Mouse (Mus musculus): ENCODE results near the gene Fhl2. TPM values are rescaled to one million over a fixed set of nuclear protein-coding genes. Genes with fewer than 3 reads are reported as not detected.

The Fhl2 gene
- total and polyA plus RNA-seq, 2 experiments, result 0.28 to 0.39 TPM

- Histone ChIP-seq H3K36me3 (ENCODE audit: control insufficient read depth, insufficient read depth, low read length) (no peaks in the 10 kb centered on the region), H3K9ac (ENCODE audit: low read depth, low read length) (no peak overlapping the region), H3K79me2 (ENCODE audit: control insufficient read depth, insufficient read depth, low read length) (no peaks in the 10 kb centered on the region), H3K27me3 (ENCODE audit: control insufficient read depth, insufficient read depth, low read length) (peaks cover 6% of the 10 kb centered on the region), H3K4me1 (ENCODE audit: control insufficient read depth, insufficient read depth, low read length) (no peaks in the 10 kb centered on the region), H3K4me3 (ENCODE audit: insufficient read depth, low read depth, low read length) (no peak overlapping the region), H3K27ac (replicated peaks; ENCODE audit: insufficient read depth, low read depth, low read length) (no peak overlapping the region)
- no peak for DNase-seq (ENCODE audit: extremely low read depth, low read depth, low spot score)
- TF ChIP-seq POLR2A (IDR thresholded peaks at IDR 0.05; ENCODE audit: extremely low read depth, insufficient read depth, low read length) (no peak), CTCF (IDR thresholded peaks at IDR 0.05; ENCODE audit: low read depth, low read length) (no peak)
- 57% methylated on average over 4 of the region's 4 CpGs for WGBS
Observed at GRCm38 (mm10) chr1:43159429-43159828, 37.4 kb downstream of the Fhl2 start.

DNA sequence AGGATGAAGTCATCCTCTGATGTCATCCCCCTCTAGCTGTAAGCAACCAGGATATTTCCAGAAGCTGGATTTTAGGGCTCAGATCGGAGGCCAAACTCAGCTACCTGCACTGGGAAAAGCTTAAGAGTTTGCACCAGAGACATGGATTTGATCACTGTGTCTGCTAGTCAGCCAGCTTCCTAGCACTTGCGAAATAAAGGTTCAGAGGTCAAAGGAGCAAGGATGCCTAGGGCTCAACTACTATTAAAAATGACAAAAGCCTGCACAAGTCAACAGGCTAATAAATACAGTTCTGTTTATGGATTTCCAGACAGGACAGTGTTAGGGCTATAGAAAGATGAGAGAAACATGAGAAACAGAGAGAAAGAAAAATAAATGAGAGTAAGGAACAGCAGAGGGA, 38.9 kb downstream of the Fhl2 start:
- Histone ChIP-seq H3K4me1 (ENCODE audit: control insufficient read depth, insufficient read depth, low read length) (no peaks in the 10 kb centered on the region), H3K4me3 (ENCODE audit: insufficient read depth, low read depth, low read length) (no peak overlapping the region), H3K27me3 (ENCODE audit: control insufficient read depth, insufficient read depth, low read length) (no peaks in the 10 kb centered on the region), H3K27ac (replicated peaks; ENCODE audit: insufficient read depth, low read depth, low read length) (no peak overlapping the region), H3K9ac (ENCODE audit: low read depth, low read length) (no peak overlapping the region), H3K79me2 (ENCODE audit: control insufficient read depth, insufficient read depth, low read length) (no peaks in the 10 kb centered on the region), H3K36me3 (ENCODE audit: control insufficient read depth, insufficient read depth, low read length) (no peaks in the 10 kb centered on the region)
- no peak for TF ChIP-seq CTCF (IDR thresholded peaks at IDR 0.05; ENCODE audit: low read depth, low read length)
- no peak for TF ChIP-seq POLR2A (IDR thresholded peaks at IDR 0.05; ENCODE audit: extremely low read depth, insufficient read depth, low read length)
- 53% methylated on average over 2 of the region's 2 CpGs for WGBS
- DNase-seq (ENCODE audit: extremely low read depth, low read depth, low spot score), result peak; percentile 51

- WGBS, result 54% methylated on average over 2 of the region's 2 CpGs
- Histone ChIP-seq H3K4me1 (ENCODE audit: control insufficient read depth, insufficient read depth, low read length) (no peaks in the 10 kb centered on the region), H3K27me3 (ENCODE audit: control insufficient read depth, insufficient read depth, low read length) (no peaks in the 10 kb centered on the region), H3K27ac (replicated peaks; ENCODE audit: insufficient read depth, low read depth, low read length) (no peak overlapping the region), H3K36me3 (ENCODE audit: control insufficient read depth, insufficient read depth, low read length) (no peaks in the 10 kb centered on the region), H3K9ac (ENCODE audit: low read depth, low read length) (no peak overlapping the region), H3K79me2 (ENCODE audit: control insufficient read depth, insufficient read depth, low read length) (no peaks in the 10 kb centered on the region), H3K4me3 (ENCODE audit: insufficient read depth, low read depth, low read length) (no peak overlapping the region)
- TF ChIP-seq POLR2A (IDR thresholded peaks at IDR 0.05; ENCODE audit: extremely low read depth, insufficient read depth, low read length) (no peak), CTCF (IDR thresholded peaks at IDR 0.05; ENCODE audit: low read depth, low read length) (no peak)
- no peak for DNase-seq (ENCODE audit: extremely low read depth, low read depth, low spot score)
Observed at GRCm38 (mm10) chr1:43154491-43154890, 42.3 kb downstream of the Fhl2 start.

DNA sequence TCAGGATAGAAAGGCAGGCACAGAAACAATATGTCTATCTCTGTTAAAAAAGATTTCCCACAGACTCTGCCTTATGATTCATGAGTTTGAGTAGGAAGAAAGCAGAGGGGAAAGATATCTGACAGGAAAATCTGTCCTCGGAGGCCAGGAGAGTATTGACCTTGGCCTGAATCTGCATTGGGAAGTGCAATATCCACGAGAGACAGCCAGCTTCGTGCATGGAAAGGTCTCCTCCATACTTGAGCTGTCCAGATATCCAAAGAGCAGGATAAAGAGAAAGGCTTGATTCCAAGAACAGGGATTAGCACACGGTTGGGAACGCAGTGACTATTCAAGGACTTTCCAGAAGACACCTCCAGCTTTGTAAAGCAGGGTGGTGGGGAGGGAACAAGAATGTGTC, 43.2 kb downstream of the Fhl2 start:
- Histone ChIP-seq H3K79me2 (ENCODE audit: control insufficient read depth, insufficient read depth, low read length) (no peaks in the 10 kb centered on the region), H3K9ac (ENCODE audit: low read depth, low read length) (no peak overlapping the region), H3K4me3 (ENCODE audit: insufficient read depth, low read depth, low read length) (no peak overlapping the region), H3K27me3 (ENCODE audit: control insufficient read depth, insufficient read depth, low read length) (no peaks in the 10 kb centered on the region), H3K4me1 (ENCODE audit: control insufficient read depth, insufficient read depth, low read length) (no peaks in the 10 kb centered on the region), H3K36me3 (ENCODE audit: control insufficient read depth, insufficient read depth, low read length) (no peaks in the 10 kb centered on the region), H3K27ac (replicated peaks; ENCODE audit: insufficient read depth, low read depth, low read length) (no peak overlapping the region)
- TF ChIP-seq CTCF (IDR thresholded peaks at IDR 0.05; ENCODE audit: low read depth, low read length), result no peak
- TF ChIP-seq POLR2A (IDR thresholded peaks at IDR 0.05; ENCODE audit: extremely low read depth, insufficient read depth, low read length), result no peak
- 59% methylated on average over 5 of the region's 5 CpGs for WGBS
- no peak for DNase-seq (ENCODE audit: extremely low read depth, low read depth, low spot score)

DNA sequence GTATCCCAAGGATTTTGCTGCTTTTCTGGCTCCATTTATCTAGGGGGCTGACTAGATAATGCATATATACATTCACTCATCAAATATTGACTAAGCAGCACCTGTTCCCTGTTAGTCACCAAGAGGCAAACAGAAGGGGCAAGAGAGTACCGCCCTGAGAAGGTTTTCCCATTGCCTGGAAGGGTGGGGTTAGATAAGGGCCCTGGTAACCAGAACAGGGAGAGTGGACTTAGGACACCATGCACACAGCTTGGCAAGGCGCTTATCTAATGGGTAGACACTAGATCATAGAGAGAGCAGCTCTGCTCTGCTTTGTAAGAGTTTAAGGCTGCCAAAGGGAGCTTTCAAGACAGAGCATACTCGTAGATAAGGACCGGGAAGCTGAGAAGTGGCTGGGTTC, 44.2 kb downstream of the Fhl2 start:
- Histone ChIP-seq H3K9ac (ENCODE audit: low read depth, low read length) (no peak overlapping the region), H3K79me2 (ENCODE audit: control insufficient read depth, insufficient read depth, low read length) (no peaks in the 10 kb centered on the region), H3K27me3 (ENCODE audit: control insufficient read depth, insufficient read depth, low read length) (no peaks in the 10 kb centered on the region), H3K36me3 (ENCODE audit: control insufficient read depth, insufficient read depth, low read length) (no peaks in the 10 kb centered on the region), H3K4me1 (ENCODE audit: control insufficient read depth, insufficient read depth, low read length) (no peaks in the 10 kb centered on the region), H3K4me3 (ENCODE audit: insufficient read depth, low read depth, low read length) (no peak overlapping the region), H3K27ac (replicated peaks; ENCODE audit: insufficient read depth, low read depth, low read length) (no peak overlapping the region)
- TF ChIP-seq POLR2A (IDR thresholded peaks at IDR 0.05; ENCODE audit: extremely low read depth, insufficient read depth, low read length), result no peak
- no peak for TF ChIP-seq CTCF (IDR thresholded peaks at IDR 0.05; ENCODE audit: low read depth, low read length)
- DNase-seq (ENCODE audit: extremely low read depth, low read depth, low spot score), result no peak
- WGBS, result 43% methylated on average over 4 of the region's 4 CpGs

DNA sequence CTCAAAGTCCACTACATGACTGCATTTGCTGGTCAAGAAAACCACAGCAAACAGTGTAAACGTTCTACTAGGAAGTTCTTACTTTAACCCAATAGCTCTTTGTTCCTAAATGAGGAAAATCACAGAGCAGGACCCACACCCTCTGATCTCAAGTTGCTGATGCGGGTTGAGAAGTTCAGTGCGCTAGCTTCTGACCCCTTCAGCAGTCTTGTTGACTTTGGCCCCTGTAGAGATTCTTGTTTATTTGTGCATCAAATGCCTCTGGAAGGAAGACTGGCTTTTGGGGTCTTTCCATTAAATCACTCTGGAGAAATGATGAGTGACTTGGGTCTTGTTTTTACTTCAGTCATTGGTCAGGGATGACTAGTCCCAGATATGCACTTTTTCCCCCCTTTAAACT, 46.6 kb downstream of the Fhl2 start:
- TF ChIP-seq CTCF (IDR thresholded peaks at IDR 0.05; ENCODE audit: low read depth, low read length) (no peak), POLR2A (IDR thresholded peaks at IDR 0.05; ENCODE audit: extremely low read depth, insufficient read depth, low read length) (no peak)
- Histone ChIP-seq H3K36me3 (ENCODE audit: control insufficient read depth, insufficient read depth, low read length) (no peaks in the 10 kb centered on the region), H3K9ac (ENCODE audit: low read depth, low read length) (no peak overlapping the region), H3K4me3 (ENCODE audit: insufficient read depth, low read depth, low read length) (no peak overlapping the region), H3K27ac (replicated peaks; ENCODE audit: insufficient read depth, low read depth, low read length) (no peak overlapping the region), H3K27me3 (ENCODE audit: control insufficient read depth, insufficient read depth, low read length) (no peaks in the 10 kb centered on the region), H3K79me2 (ENCODE audit: control insufficient read depth, insufficient read depth, low read length) (no peaks in the 10 kb centered on the region), H3K4me1 (ENCODE audit: control insufficient read depth, insufficient read depth, low read length) (no peaks in the 10 kb centered on the region)
- 51% methylated on average over 3 of the region's 3 CpGs for WGBS
- no peak for DNase-seq (ENCODE audit: extremely low read depth, low read depth, low spot score)
